Mouse (Mus musculus) E14TG2a.4 (cell line): ENCODE measurements around the gene St8sia1.

Source experiments
- CTCF ChIP-seq: conservative IDR thresholded peaks from 2 replicates; pipeline ENCODE4 v1.5.1; 2014; ENCODE audit warnings: low read length
- POU5F1 ChIP-seq: IDR thresholded peaks from 2 replicates; pipeline ENCODE4 v1.6.1; 2014; ENCODE audit warnings: low read length, borderline replicate concordance

DNA sequence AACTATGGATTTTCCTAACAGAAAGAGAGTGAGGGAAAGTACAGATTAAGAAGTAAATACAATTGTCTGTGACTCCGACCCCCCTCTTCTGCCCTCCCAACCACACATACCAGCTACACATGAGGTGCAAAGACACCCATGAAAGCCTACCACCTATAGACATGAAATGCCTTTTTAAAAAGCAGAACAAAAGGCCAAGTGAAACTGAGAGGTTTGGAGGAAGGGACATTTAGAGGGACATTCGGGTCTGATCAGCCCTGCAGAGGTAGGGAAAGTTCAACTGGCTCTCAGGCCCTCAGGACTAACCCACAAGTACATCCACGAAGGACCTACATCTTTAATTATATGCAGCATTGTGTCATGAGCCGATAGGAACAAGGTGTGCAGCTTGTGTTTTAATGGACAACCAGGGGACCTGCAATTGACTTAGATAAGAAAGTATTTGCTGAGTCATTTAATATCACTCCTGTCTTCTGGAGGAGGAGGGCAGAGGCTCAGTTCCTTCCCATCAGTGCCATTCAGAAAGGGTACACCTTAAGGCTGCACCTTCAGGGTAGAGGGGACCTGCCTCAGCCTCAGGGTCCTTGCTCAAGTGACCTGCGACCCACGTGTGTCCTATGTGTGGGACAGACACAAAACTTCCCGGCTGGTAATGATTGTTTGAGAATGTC, 164.4 kb downstream of the St8sia1 start:
- TF ChIP-seq CTCF: no peak
- no peak for TF ChIP-seq POU5F1
